Mouse (Mus musculus): ENCODE measurements at regions not wholly inside any gene's neighbourhood (a gene's known extent, or its start where the extent isn't known, plus 50 kb on each side); places are given as distances from the start of the nearest gene placed in this dataset.

GRCm38 (mm10) chr4:82092296-82093230 lies 613.0 kb downstream of the Nfib start:
- DNase-seq (ENCODE audit: low read depth, low spot score): peak; percentile 71

GRCm38 (mm10) chr4:82089657-82090056 lies 615.9 kb downstream of the Nfib start:
- DNase-seq (ENCODE audit: low read depth, low spot score): no peak

GRCm38 (mm10) chr4:82083519-82083918 lies 622.0 kb downstream of the Nfib start:
- DNase-seq (ENCODE audit: low read depth, low spot score): no peak

GRCm38 (mm10) chr4:82068050-82068449 lies 625.4 kb upstream of the Mpdz start:
- DNase-seq (ENCODE audit: low read depth, low spot score): no peak

GRCm38 (mm10) chr4:82065641-82066358 lies 623.2 kb upstream of the Mpdz start:
- peak; percentile 83 for DNase-seq (ENCODE audit: low read depth, low spot score)

- peak; percentile 58 for DNase-seq (ENCODE audit: low read depth, low spot score)
Observed at GRCm38 (mm10) chr4:82062726-82063125, 620.1 kb upstream of the Mpdz start.

- no peak for DNase-seq (ENCODE audit: low read depth, low spot score)
Observed at GRCm38 (mm10) chr4:82056671-82057070, 614.1 kb upstream of the Mpdz start.

GRCm38 (mm10) chr4:82048171-82048570 lies 605.6 kb upstream of the Mpdz start:
- no peak for DNase-seq (ENCODE audit: low read depth, low spot score)

- DNase-seq (ENCODE audit: low read depth, low spot score): no peak
Observed at GRCm38 (mm10) chr4:82037473-82037872, 594.9 kb upstream of the Mpdz start.

- no peak for DNase-seq (ENCODE audit: low read depth, low spot score)
Observed at GRCm38 (mm10) chr4:82035074-82035703, 592.6 kb upstream of the Mpdz start.

- no peak for DNase-seq (ENCODE audit: low read depth, low spot score)
Observed at GRCm38 (mm10) chr4:82029237-82029636, 586.6 kb upstream of the Mpdz start.

GRCm38 (mm10) chr4:82027447-82027881 lies 584.8 kb upstream of the Mpdz start:
- DNase-seq (ENCODE audit: low read depth, low spot score): no peak

- DNase-seq (ENCODE audit: low read depth, low spot score): no peak
Observed at GRCm38 (mm10) chr4:82001406-82001732, 558.8 kb upstream of the Mpdz start.

GRCm38 (mm10) chr4:82000590-82001405 lies 558.2 kb upstream of the Mpdz start:
- peak; percentile 74 for DNase-seq (ENCODE audit: low read depth, low spot score)

GRCm38 (mm10) chr4:81999654-82000314 lies 557.2 kb upstream of the Mpdz start:
- no peak for DNase-seq (ENCODE audit: low read depth, low spot score)

GRCm38 (mm10) chr4:81999093-81999492 lies 556.5 kb upstream of the Mpdz start:
- DNase-seq (ENCODE audit: low read depth, low spot score): no peak

- DNase-seq (ENCODE audit: low read depth, low spot score): peak; percentile 27
Observed at GRCm38 (mm10) chr4:81996445-81996844, 553.8 kb upstream of the Mpdz start.

GRCm38 (mm10) chr4:81995243-81995642 lies 552.6 kb upstream of the Mpdz start:
- no peak for DNase-seq (ENCODE audit: low read depth, low spot score)

- DNase-seq (ENCODE audit: low read depth, low spot score): no peak
Observed at GRCm38 (mm10) chr4:81988796-81989195, 546.2 kb upstream of the Mpdz start.

- DNase-seq (ENCODE audit: low read depth, low spot score): no peak
Observed at GRCm38 (mm10) chr4:81986616-81987015, 544.0 kb upstream of the Mpdz start.

- no peak for DNase-seq (ENCODE audit: low read depth, low spot score)
Observed at GRCm38 (mm10) chr4:81981811-81982210, 539.2 kb upstream of the Mpdz start.

Data from skeletal muscle tissue, adult 2 months (tissue).